Mouse (Mus musculus) layer of hippocampus, adult 9-11 months (tissue): Measurements from ENCODE around the gene Rasgrf1.

Experiments used
- DNase-seq: peaks from one replicate; pipeline ENCODE4 v3.0.0; 2022

Rasgrf1 gene

GRCm38 (mm10) chr9:89909131-89910010 lies at the start of gene Rasgrf1:
TSS of gene Rasgrf1 (plus strand) at chr9:89909908.
- peak; percentile 75 for DNase-seq

- no peak for DNase-seq
Observed at GRCm38 (mm10) chr9:89860145-89860544, 49.6 kb upstream of the Rasgrf1 start.

GRCm38 (mm10) chr9:89860584-89860983 lies 49.1 kb upstream of the Rasgrf1 start:
- DNase-seq = no peak

- DNase-seq = no peak
Observed at GRCm38 (mm10) chr9:89867141-89867540, 42.6 kb upstream of the Rasgrf1 start.

- no peak for DNase-seq
Observed at GRCm38 (mm10) chr9:89868093-89868729, 41.5 kb upstream of the Rasgrf1 start.

- DNase-seq = no peak
Observed at GRCm38 (mm10) chr9:89869594-89869993, 40.1 kb upstream of the Rasgrf1 start.

GRCm38 (mm10) chr9:89870531-89871150 lies 39.1 kb upstream of the Rasgrf1 start:
- peak; percentile 72 for DNase-seq

- DNase-seq = peak; percentile 52
Observed at GRCm38 (mm10) chr9:89872137-89872536, 37.6 kb upstream of the Rasgrf1 start.

- DNase-seq = no peak
Observed at GRCm38 (mm10) chr9:89874434-89874833, 35.3 kb upstream of the Rasgrf1 start.

GRCm38 (mm10) chr9:89875551-89875950 lies 34.2 kb upstream of the Rasgrf1 start:
- DNase-seq = no peak

- DNase-seq = no peak
Observed at GRCm38 (mm10) chr9:89878471-89879020, 31.2 kb upstream of the Rasgrf1 start.

GRCm38 (mm10) chr9:89879574-89879973 lies 30.1 kb upstream of the Rasgrf1 start:
- DNase-seq = no peak

GRCm38 (mm10) chr9:89881552-89881951 lies 28.2 kb upstream of the Rasgrf1 start:
- no peak for DNase-seq

- DNase-seq = no peak
Observed at GRCm38 (mm10) chr9:89882583-89882982, 27.1 kb upstream of the Rasgrf1 start.

- DNase-seq = peak; percentile 89
Observed at GRCm38 (mm10) chr9:89885701-89886218, 23.9 kb upstream of the Rasgrf1 start.

GRCm38 (mm10) chr9:89891534-89892293 lies 18.0 kb upstream of the Rasgrf1 start:
- DNase-seq = no peak

- no peak for DNase-seq
Observed at GRCm38 (mm10) chr9:89892540-89893188, 17.0 kb upstream of the Rasgrf1 start.

- DNase-seq = no peak
Observed at GRCm38 (mm10) chr9:89900111-89900824, 9.4 kb upstream of the Rasgrf1 start.

- peak; percentile 71 for DNase-seq
Observed at GRCm38 (mm10) chr9:89901184-89901583, 8.5 kb upstream of the Rasgrf1 start.

GRCm38 (mm10) chr9:89902813-89903212 lies 6.9 kb upstream of the Rasgrf1 start:
- no peak for DNase-seq

- DNase-seq = no peak
Observed at GRCm38 (mm10) chr9:89906645-89907044, 3.1 kb upstream of the Rasgrf1 start.
